Mouse (Mus musculus) intestine, embryonic 16.5 days (tissue): ENCODE data around the gene Gm17018. TPM values are rescaled to one million over a fixed set of nuclear protein-coding genes. Genes with fewer than 3 reads are reported as not detected.

ENCODE experiments used
- ATAC-seq: fragments of 200-750 bp; cut with Nextera tagmentation; 2 replicates; pipeline ENCODE4 v1.8.0; 2017; ENCODE audit warnings: moderate TSS enrichment, moderate library complexity
- H3K27ac ChIP-seq: fragments of 300-500 bp; sonication (generic); 2 replicates; pipeline ENCODE4 v1.5.1; 2014; ENCODE audit warnings: mild to moderate bottlenecking, low read length
- H3K27me3 ChIP-seq: fragments of 300-500 bp; sonication (generic); replicated peaks from 2 replicates; pipeline ENCODE4 v1.6.1; 2014; ENCODE audit warnings: low read length, control low read depth, mixed read lengths; ENCODE audit not compliant: control insufficient read depth, insufficient read depth
- H3K36me3 ChIP-seq: fragments of 300-500 bp; sonication (generic); 2 replicates; pipeline ENCODE4 v1.6.1; 2014; ENCODE audit warnings: low read length, control low read depth; ENCODE audit not compliant: control insufficient read depth, insufficient read depth
- H3K4me1 ChIP-seq: fragments of 300-500 bp; sonication (generic); 2 replicates; pipeline ENCODE4 v1.6.1; 2014; ENCODE audit warnings: low read length, control low read depth, mixed read lengths; ENCODE audit not compliant: control insufficient read depth, insufficient read depth
- H3K4me2 ChIP-seq: fragments of 300-500 bp; sonication (generic); 2 replicates; pipeline ENCODE4 v1.6.1; 2014; ENCODE audit warnings: low read depth, low read length, control low read depth
- H3K4me3 ChIP-seq: fragments of 300-500 bp; sonication (generic); 2 replicates; pipeline ENCODE4 v1.5.1; 2014; ENCODE audit warnings: mild to moderate bottlenecking, low read length
- H3K9ac ChIP-seq: fragments of 300-500 bp; sonication (generic); 2 replicates; pipeline ENCODE4 v1.6.1; 2014; ENCODE audit warnings: low read depth, low read length
- H3K9me3 ChIP-seq: fragments of 300-500 bp; sonication (generic); 2 replicates; pipeline ENCODE4 v1.6.1; 2016; ENCODE audit warnings: low read length, control low read depth; ENCODE audit not compliant: control insufficient read depth
- WGBS: fragments of 180-500 bp; shearing (Covaris S2); extraction: QIAGEN DNeasy Blood & Tissue Kit; methylation state at CpG from one replicate; pipeline ENCODE4 v1.1.7; 2014; 5-methylcytosine and 5-hydroxymethylcytosine counted together
- polyA plus RNA-seq: library from polyadenylated mRNA; unstranded; fragments of >200 nt; fragmentation: Nextera tagmentation; extraction: Ambion mirVana; gene quantifications from 2 replicates; pipeline ENCODE4 v1.2.1, GENCODE M21; 2015

Gm17018 gene
- polyA plus RNA-seq, 1 experiment from 2014 or later, result 34.6 TPM

GRCm38 (mm10) chr19:45623710-45624109 is 63.3 kb downstream of the Gm17018 start:
- ATAC-seq, result no peak
- no peaks in the 10 kb centered on the region for H3K27me3 ChIP-seq
- peaks cover 3% of the 10 kb centered on the region; the same call in 1 of the 2 replicates for H3K4me1 ChIP-seq
- H3K9me3 ChIP-seq, result no peaks in the 10 kb centered on the region
- H3K36me3 ChIP-seq, result no peaks in the 10 kb centered on the region
- 88% methylated on average over 4 of the region's 4 CpGs for WGBS
- no peak overlapping the region for H3K9ac ChIP-seq
- no peak overlapping the region for H3K4me2 ChIP-seq
- no peak overlapping the region for H3K4me3 ChIP-seq
- H3K27ac ChIP-seq, result no peak overlapping the region

- Histone ChIP-seq H3K4me1 (no peaks in the 10 kb centered on the region), H3K27me3 (no peaks in the 10 kb centered on the region), H3K9me3 (no peaks in the 10 kb centered on the region), H3K27ac (no peak overlapping the region), H3K4me3 (no peak overlapping the region), H3K4me2 (no peak overlapping the region), H3K36me3 (no peaks in the 10 kb centered on the region), H3K9ac (no peak overlapping the region)
- WGBS, result 27% methylated on average over 3 of the region's 3 CpGs
- no peak for ATAC-seq
Observed at GRCm38 (mm10) chr19:45627036-45627435, 66.6 kb downstream of the Gm17018 start.

GRCm38 (mm10) chr19:45628649-45629048 is 68.2 kb downstream of the Gm17018 start:
- WGBS, result 56% methylated on average over 6 of the region's 6 CpGs
- H3K4me3 ChIP-seq, result no peak overlapping the region
- no peaks in the 10 kb centered on the region for H3K9me3 ChIP-seq
- no peak overlapping the region for H3K27ac ChIP-seq
- ATAC-seq, result no peak
- no peaks in the 10 kb centered on the region for H3K36me3 ChIP-seq
- no peaks in the 10 kb centered on the region for H3K4me1 ChIP-seq
- H3K4me2 ChIP-seq, result no peak overlapping the region
- H3K9ac ChIP-seq, result no peak overlapping the region
- H3K27me3 ChIP-seq, result no peaks in the 10 kb centered on the region

- WGBS, result 88% methylated on average over 3 of the region's 3 CpGs
- no peak overlapping the region for H3K27ac ChIP-seq
- H3K4me1 ChIP-seq, result no peaks in the 10 kb centered on the region
- ATAC-seq, result no peak
- H3K4me3 ChIP-seq, result no peak overlapping the region
- no peak overlapping the region for H3K9ac ChIP-seq
- no peaks in the 10 kb centered on the region for H3K9me3 ChIP-seq
- H3K4me2 ChIP-seq, result no peak overlapping the region
- H3K27me3 ChIP-seq, result no peaks in the 10 kb centered on the region
- no peaks in the 10 kb centered on the region for H3K36me3 ChIP-seq
Observed at GRCm38 (mm10) chr19:45629219-45629618, 68.8 kb downstream of the Gm17018 start.

Other genes starting within 250 kb of the Gm17018 start
- gene Btrc, start 196.9 kb upstream of the Gm17018 start, polyA plus RNA-seq, result 28.7 and 30.4 TPM in 2 replicates
- 14.5 and 14.7 TPM in 2 replicates for gene Poll, start 84 bp upstream of the Gm17018 start, polyA plus RNA-seq
- 2.5 and 2.8 TPM in 2 replicates for gene Fbxw4, start 99.7 kb downstream of the Gm17018 start, polyA plus RNA-seq
- 0.16 and 0.28 TPM in 2 replicates for gene Fgf8, start 182.3 kb downstream of the Gm17018 start, polyA plus RNA-seq
- gene Npm3, start 189.0 kb downstream of the Gm17018 start, polyA plus RNA-seq, result 13.1 and 13.5 TPM in 2 replicates
- 24.5 and 25.0 TPM in 2 replicates for gene Mgea5, start 223.2 kb downstream of the Gm17018 start, polyA plus RNA-seq